Mouse (Mus musculus): ENCODE measurements at regions not wholly inside any gene's neighbourhood (a gene's known extent, or its start where the extent isn't known, plus 50 kb on each side); places are given as distances from the start of the nearest gene placed in this dataset.

DNA sequence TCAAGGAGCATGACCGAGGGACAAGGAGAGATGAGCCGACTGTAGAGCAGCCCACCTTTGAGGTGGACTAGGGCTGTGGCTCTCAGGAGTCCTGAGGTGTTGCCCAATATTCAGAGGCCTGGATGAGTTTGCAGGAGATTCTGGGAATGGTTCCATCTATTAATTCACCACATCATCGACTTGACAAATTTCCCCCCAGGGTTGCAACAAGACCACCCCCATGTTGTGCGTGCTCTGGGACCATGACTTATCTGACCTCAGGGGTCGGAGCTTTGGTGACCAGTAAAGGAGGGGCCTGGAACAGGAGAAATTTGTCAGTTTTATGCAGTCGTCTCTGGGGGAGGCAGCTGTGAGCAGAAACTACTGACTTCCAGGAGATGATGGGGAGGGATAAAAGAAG is 63.5 kb upstream of the 1600014C23Rik start:
- no peak for DNase-seq (ENCODE audit: low spot score in 2 of 2)

DNA sequence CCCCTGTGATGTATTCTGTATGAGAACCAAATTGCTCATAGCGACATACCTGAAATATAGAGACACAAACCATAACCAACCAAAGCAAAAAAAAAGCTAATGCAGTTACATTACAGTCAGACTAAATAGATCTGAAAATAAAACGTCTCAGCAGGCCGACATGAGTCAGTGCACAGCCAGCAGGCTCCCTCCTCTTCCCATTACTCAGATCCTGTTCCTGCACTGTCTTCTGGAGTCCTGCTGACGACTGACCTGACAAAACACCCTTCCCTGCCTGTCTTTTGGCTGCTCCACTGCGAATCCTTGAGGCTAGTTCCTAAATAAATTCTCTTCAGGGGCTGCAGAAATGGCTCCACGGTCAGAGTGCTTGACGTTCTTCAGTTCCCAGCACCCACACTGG is 61.3 kb upstream of the 1600014C23Rik start:
- DNase-seq (ENCODE audit: low spot score in 2 of 2), result no peak

DNA sequence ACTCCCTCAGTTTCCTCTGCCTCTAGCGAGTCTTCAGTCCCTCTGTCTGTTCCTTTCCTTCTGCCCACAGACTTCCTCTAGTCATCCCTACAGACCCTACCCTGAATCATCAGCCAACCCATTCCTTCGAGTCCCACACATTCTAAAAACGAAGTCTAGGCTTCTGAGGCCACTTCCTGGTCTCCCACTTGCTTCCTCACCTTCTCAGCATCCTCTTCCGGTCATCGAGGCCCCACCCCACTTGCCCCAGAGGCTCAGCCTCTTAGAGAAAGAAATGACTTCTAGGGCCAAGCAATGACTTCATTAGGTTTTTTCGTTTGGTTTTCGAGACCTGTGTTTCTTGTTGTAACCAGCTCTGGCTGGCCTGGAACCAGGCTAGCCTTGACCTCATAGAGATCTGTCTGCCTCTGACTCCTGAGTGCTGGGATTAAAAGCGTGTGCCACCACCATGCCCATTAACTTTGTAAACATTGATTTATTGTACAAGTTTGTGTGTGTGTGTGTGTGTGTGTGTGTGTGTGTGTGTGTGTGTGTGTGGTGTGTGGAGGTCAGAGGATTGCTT is 57.4 kb upstream of the 1600014C23Rik start:
- DNase-seq (ENCODE audit: low spot score in 2 of 2), result no peak

DNA sequence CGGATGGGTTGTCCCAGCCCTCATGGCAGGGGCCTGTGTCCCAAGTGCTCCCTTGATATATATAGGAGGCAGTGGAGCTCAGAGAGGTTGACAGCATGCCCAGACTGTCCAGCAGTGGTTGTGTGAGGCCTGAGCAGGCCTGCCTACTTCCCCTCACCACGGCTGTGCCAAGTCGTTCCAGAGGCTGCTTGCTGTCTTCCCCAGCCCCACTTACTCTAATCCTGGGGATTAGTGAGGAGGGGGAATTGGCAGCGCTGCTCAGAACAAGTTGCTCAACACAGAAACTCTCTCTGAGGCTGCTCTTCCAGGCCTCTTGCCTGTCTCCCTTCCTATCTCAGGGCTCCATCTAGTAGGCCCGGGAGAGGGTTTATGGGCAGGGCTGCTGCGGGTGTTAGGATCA is 56.1 kb upstream of the 1600014C23Rik start:
- no peak for DNase-seq (ENCODE audit: low spot score in 2 of 2)

DNA sequence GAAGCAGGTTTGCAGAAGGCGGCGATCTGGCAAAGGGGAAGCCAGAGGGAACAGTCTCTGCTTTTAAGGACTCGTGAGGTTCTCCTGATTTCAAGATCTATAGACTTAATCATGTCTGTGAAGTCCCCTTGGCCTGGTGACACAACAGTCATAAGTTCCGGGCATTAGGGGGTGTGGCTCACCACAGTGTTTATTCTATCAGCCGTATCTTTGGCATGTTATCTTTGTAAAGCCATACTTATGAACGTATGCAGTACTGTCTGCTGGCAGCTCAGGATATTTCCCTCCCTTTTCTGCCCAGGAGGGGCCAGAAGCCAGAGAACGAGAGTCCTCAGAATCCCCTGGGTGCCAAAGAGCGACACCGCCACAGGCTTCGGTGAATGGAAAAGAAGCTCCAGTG is 51.3 kb upstream of the 1600014C23Rik start:
- DNase-seq (ENCODE audit: low spot score in 2 of 2), result no peak

DNA sequence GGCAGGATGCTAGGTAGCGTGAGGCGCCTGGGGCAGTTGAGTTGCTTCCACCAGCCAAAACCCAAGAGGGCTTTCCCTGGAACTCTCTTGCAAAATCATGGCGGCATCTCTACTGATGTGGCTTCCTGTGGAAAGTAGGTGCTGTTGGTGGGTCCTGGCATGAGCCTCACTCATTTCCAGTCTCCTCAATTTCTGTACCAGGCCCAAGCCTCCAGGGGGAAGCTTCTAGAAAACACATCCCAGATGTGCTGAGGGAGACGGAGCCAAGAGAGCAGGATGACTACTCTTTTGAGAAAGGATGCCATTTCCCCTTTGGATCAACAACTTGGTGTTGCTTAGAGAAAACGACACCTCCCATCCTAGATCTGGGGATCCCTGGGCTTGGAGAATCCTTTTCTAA is 50.9 kb upstream of the 1600014C23Rik start:
- no peak for DNase-seq (ENCODE audit: low spot score in 2 of 2)

Data from natural killer cell, adult 2 months (primary cell).